ENCODE assay signal across 23 mouse cellular contexts in genomic region chr5:115985101-115985500, GRCm38 (mm10). TPM values are rescaled to one million over a fixed set of nuclear protein-coding genes. Genes with fewer than 3 reads are reported as not detected.
A peak's percentile ranks its signal among the peaks of the same experiment; 100 is the strongest.
DNase-seq lines count a peak whose midpoint lies in the region; ATAC-seq lines count a peak whose summit lies in the region.
"Had no signal": no experiment of that assay in that cellular context is flagged by ENCODE, and none has a peak within 500 bp of the region (broad histone marks: within the 10 kb centered on the region; RNA-seq: fewer than 3 reads in every experiment).

No protein-coding gene starts in this region.

- WGBS in midbrain, embryonic 11.5 days, result 94% methylated on average over 11 of the region's 11 CpGs
- 95% methylated on average over 11 of the region's 11 CpGs for WGBS in midbrain, embryonic 16.5 days

- H3K9ac ChIP-seq in midbrain, embryonic 11.5 days (ENCODE audit: low read length), result no peak overlapping the region
- no peak overlapping the region for H3K9ac ChIP-seq in midbrain, embryonic 16.5 days (ENCODE audit: low read depth, low read length)
- H3K9ac ChIP-seq: embryonic facial prominence, embryonic 13.5 days; forebrain, embryonic 13.5 days; hindbrain, embryonic 12.5 days; hindbrain, embryonic 15.5 days had no signal

- no peaks in the 10 kb centered on the region for H3K9me3 ChIP-seq in midbrain, embryonic 11.5 days (ENCODE audit: control insufficient read depth, low read length)
- H3K9me3 ChIP-seq in midbrain, embryonic 16.5 days (replicated peaks; ENCODE audit: control insufficient read depth, low read length, poor library complexity, severe bottlenecking), result no peaks in the 10 kb centered on the region
- H3K9me3 ChIP-seq: embryonic facial prominence, embryonic 13.5 days; forebrain, embryonic 10.5 days; forebrain, embryonic 13.5 days; hindbrain, embryonic 15.5 days had no signal

- H3K27ac ChIP-seq in midbrain, embryonic 11.5 days (ENCODE audit: low read depth, low read length), result no peak overlapping the region
- H3K27ac ChIP-seq in midbrain, embryonic 16.5 days (ENCODE audit: low read length), result no peak overlapping the region
- H3K27ac ChIP-seq: embryonic facial prominence, embryonic 10.5 days; embryonic facial prominence, embryonic 13.5 days; forebrain, embryonic 10.5 days; forebrain, embryonic 13.5 days; heart, adult 2 months; hindbrain, embryonic 12.5 days; hindbrain, embryonic 15.5 days had no signal

- H3K36me3 ChIP-seq in midbrain, embryonic 11.5 days (ENCODE audit: control insufficient read depth, insufficient read depth, low read length), result peaks cover 26% of the 10 kb centered on the region
- peaks cover 13% of the 10 kb centered on the region for H3K36me3 ChIP-seq in midbrain, embryonic 16.5 days (ENCODE audit: control insufficient read depth, insufficient read depth, low read length)

- no peaks in the 10 kb centered on the region for H3K27me3 ChIP-seq in midbrain, embryonic 11.5 days (ENCODE audit: control insufficient read depth, insufficient read depth, low read length)
- no peaks in the 10 kb centered on the region for H3K27me3 ChIP-seq in midbrain, embryonic 16.5 days (ENCODE audit: control insufficient read depth, insufficient read depth, low read depth, low read length)
- H3K27me3 ChIP-seq: embryonic facial prominence, embryonic 13.5 days; forebrain, embryonic 13.5 days; hindbrain, embryonic 12.5 days; hindbrain, embryonic 15.5 days had no signal

- ATAC-seq in midbrain, embryonic 11.5 days (ENCODE audit: low FRiP score), result no peak
- ATAC-seq in midbrain, embryonic 16.5 days, result no peak
- ATAC-seq: activated CD4-positive, CD25-positive, alpha-beta regulatory T cell, adult 4 months; forebrain, embryonic 13.5 days; forebrain, embryonic 16.5 days; intestine, postnatal 0 days had no signal

- H3K4me2 ChIP-seq in midbrain, embryonic 11.5 days, result no peak overlapping the region
- no peak overlapping the region for H3K4me2 ChIP-seq in midbrain, embryonic 16.5 days (ENCODE audit: low read length)
- H3K4me2 ChIP-seq: embryonic facial prominence, embryonic 13.5 days; forebrain, embryonic 13.5 days; heart, embryonic 11.5 days; hindbrain, embryonic 12.5 days; hindbrain, embryonic 15.5 days had no signal

- no peak overlapping the region for H3K4me3 ChIP-seq in midbrain, embryonic 11.5 days (ENCODE audit: low read depth, low read length)
- no peak overlapping the region for H3K4me3 ChIP-seq in midbrain, embryonic 16.5 days (ENCODE audit: low read depth, low read length)
- H3K4me3 ChIP-seq: embryonic facial prominence, embryonic 10.5 days; embryonic facial prominence, embryonic 13.5 days; forebrain, embryonic 10.5 days; forebrain, embryonic 13.5 days; heart, adult 2 months; hindbrain, embryonic 12.5 days; hindbrain, embryonic 15.5 days had no signal

- DNase-seq in cerebellum, adult 11 months, result peak; percentile 20
- no peak for DNase-seq in cerebellum, postnatal 4 days (ENCODE audit: low spot score in 2 of 2)
- peak; percentile 59 for DNase-seq in midbrain, embryonic 11.5 days (ENCODE audit: low spot score, missing footprints)
- peak; percentile 52 to 63 for DNase-seq in cerebellum, postnatal 25 days
- no peak for DNase-seq in yolk sac, embryonic 10.5 days (ENCODE audit: low spot score)
- DNase-seq in kidney, postnatal 25 days, result no peak
- DNase-seq: adrenal gland, adult 8-10 months; adrenal gland, postnatal 25 days; embryo, embryonic 11 days; gastrocnemius, postnatal 10 days; gastrocnemius, postnatal 36 days; heart, adult 2 months had no signal

- no peaks in the 10 kb centered on the region for H3K4me1 ChIP-seq in midbrain, embryonic 11.5 days (ENCODE audit: control insufficient read depth, insufficient read depth, low read length)
- no peaks in the 10 kb centered on the region for H3K4me1 ChIP-seq in midbrain, embryonic 16.5 days (ENCODE audit: control insufficient read depth, insufficient read depth, low read length)
- H3K4me1 ChIP-seq: embryonic facial prominence, embryonic 10.5 days; forebrain, embryonic 10.5 days; hindbrain, embryonic 12.5 days; hindbrain, embryonic 15.5 days had no signal

RNA-seq across cellular contexts. Expression of gene Prkab1, which starts 39.2 kb away (rescaled TPM):
- 48.4 and 55.4 TPM in 2 replicates for polyA plus RNA-seq in midbrain, embryonic 11.5 days (2014; fragmentation: Nextera tagmentation; extraction: Ambion mirVana)
- 48.4 and 50.0 TPM in 2 replicates for polyA plus RNA-seq in midbrain, embryonic 16.5 days (2015; fragmentation: Nextera tagmentation; extraction: Ambion mirVana)

Comparison
In these comparisons a context has a peak if more than half of its experiments do, and no peak if none do; other contexts are left out.
1. DNase-seq: peak in cerebellum, adult 11 months (single experiment), midbrain, embryonic 11.5 days (single experiment) and cerebellum, postnatal 25 days (2 of 2); none in cerebellum, postnatal 4 days (0 of 2), yolk sac, embryonic 10.5 days (single experiment) and kidney, postnatal 25 days (0 of 2).